Mouse (Mus musculus) adipocyte (in vitro differentiated cells): ENCODE measurements around the gene Eif3l.
A peak's percentile ranks its signal among the peaks of the same experiment; 100 is the strongest.

Source experiments
- DNase-seq: peaks from one replicate; pipeline ENCODE4 v3.0.0-alpha.2; 2016; ENCODE audit warnings: low spot score

Eif3l gene

DNA sequence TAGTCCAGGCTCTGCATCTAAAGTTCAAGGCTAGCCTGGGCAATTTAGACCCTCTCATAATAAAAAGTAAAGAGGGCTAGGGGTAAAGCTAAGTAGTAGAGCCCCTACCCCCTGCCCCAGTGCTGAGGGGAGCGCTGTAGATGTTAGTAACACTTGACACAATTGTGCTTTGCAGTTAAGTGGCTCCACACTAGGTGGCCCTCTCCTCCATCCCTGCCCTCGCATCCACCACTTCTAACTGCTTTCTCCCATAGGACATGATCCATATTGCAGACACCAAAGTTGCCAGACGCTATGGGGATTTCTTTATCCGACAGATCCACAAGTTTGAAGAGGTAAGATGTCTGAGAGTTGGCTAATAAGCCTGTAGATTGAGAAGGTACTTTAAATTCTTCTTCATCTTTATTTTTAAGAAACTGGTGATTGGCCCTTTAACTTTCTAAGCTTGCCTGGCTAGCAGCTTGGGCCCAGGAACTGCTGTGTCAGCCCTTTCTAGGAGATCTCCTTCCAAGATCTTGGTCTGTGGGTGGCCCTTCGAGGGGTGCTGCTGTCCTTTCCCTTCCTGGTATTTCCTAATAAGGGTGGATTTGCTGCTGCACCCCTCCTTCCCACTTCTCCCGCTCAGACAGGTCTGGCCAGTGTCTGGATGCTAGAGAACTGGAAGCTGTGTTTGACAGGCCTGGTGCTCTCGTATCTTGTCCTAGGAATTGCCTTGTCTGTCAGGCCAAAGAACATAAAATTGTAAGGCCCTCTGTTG is 18.3 kb downstream of the Eif3l start:
- peak; percentile 47 for DNase-seq

DNA sequence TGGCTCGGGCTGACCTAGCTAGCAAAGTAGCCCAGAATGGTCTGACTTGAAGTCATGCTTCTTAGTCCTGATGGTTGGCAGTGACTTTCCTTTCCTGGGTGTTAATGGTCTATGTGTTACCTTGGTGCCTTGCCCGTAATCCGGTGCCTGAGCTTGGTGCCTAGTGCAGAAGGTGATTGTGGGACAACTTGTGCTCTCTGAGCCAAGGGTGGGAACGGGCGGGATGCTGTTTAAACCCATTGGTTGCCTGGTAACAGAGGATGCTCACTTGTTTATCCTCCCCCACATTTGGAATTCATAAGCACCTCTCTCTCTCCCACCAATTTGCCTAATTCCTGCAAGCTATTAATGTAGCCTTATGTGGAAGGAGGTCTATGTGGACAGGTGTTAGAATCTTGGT is 20.5 kb downstream of the Eif3l start:
- no peak for DNase-seq

DNA sequence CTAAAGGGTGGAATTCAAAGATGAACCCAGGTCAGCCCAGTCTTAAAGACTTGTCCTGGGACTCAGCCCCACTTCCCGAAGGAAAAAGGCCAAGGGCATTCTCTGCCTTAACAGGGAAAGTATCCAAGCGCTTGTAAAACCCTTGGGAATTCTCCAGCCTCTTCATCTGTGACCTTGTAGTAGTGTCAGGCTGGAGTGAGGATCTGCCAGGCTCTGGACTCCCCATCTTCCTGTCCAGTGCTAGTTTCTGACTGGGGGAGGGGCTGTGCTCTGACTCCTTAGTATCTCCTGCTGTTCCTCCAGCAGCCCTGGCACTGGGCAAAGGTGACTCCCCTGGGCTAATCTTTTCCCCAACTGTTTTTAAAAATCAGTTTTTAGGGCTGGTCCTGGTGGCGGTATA is 21.6 kb downstream of the Eif3l start:
- DNase-seq = peak; percentile 58

DNA sequence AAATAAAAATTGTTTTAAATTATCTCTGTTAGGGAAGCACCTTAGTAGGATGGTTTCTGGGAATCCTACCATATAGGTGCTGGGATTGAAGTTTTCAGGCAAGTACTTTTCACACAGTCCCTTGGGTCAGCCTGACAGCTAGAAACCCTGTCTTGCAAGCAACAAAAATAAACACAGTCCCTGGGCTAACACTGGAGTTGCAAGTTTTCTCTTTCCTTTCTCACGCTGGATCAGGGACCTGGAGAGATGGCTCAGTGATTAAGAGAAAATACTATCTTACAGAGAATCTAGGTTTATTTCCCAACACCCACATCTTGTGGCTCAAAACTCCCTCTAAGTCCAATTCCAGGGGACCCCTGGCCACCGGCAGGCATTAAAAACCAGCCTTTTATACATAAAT is 22.2 kb downstream of the Eif3l start:
- DNase-seq = no peak

DNA sequence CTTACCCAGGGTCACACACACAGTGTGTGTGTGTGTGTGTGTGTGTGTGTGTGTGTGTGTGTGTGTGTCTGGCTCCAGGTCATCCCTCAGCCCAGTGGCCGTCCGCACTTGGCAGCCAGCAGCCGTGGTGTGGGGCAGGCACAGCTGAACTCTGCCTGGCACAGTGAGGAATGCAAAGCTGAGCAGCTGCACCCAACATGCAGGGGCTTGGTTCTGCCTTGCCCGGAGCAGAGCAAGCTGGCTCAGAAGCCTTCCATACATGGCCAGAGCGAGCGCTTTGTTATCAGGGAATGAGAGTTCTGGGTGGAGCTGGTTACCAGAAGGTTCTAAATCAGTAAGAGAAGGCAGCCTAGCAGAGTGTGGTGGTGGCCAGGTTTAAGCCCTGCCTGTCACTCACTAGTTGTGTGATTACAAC is 22.6 kb downstream of the Eif3l start:
- DNase-seq = peak; percentile 80

DNA sequence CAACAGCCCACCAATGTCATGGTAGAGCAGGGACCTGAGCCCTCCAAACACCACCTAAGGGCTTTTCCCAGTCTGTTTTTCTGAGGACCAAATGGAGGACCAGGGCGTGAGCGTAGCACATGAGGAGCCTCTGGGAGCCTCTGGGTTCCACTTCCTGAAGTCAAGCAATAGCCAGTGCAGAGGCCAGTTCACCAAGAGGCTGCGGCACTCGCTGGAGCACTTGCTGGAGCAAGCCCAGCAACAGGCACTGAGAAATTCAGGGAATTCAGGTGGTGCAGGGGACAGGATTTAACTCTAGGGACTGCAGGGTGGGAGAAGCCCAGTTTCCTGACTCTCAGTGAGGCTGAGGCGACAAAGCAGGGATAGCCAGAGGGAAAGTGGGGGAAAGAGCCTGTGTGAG is 23.2 kb downstream of the Eif3l start:
- no peak for DNase-seq

DNA sequence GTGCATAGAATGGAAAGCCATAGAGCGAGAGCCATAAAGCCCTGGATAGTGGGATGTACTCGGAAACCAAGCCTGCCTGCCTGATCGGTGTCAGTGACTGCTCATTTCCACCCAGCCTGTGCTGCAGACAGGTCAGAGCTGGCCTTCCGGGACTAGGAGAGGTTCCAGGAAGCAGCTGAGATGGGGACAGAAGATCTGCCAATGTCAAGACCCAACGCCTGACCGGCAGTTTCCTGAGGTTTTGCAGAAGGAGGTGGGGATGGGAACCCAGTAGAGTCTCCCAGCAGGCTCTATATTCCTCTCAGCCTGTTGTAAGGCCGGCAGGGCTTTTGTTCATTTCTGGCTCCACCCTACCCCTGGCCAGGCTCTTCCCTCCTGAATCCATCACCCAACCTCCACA is 23.9 kb downstream of the Eif3l start:
- DNase-seq = no peak

DNA sequence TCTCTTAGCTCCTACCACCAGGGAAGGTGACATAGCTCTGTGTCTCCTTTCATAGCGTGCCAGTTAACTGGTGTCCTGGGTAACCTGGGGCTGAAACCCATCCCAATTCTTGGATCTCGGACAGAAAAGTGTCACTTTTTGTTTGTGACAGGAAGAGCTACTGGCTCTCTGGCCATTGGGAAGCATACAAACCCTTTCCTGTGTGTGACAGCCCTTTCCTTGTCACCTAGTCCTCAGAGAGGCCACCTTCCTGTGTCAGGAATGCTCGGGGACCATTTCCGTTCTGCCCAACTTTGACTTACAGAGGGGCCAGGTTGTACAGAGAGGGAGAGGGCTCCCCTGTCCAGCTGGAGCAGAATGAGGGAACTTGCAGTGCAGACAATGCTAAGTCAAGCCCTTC is 24.5 kb downstream of the Eif3l start:
- DNase-seq = no peak

DNA sequence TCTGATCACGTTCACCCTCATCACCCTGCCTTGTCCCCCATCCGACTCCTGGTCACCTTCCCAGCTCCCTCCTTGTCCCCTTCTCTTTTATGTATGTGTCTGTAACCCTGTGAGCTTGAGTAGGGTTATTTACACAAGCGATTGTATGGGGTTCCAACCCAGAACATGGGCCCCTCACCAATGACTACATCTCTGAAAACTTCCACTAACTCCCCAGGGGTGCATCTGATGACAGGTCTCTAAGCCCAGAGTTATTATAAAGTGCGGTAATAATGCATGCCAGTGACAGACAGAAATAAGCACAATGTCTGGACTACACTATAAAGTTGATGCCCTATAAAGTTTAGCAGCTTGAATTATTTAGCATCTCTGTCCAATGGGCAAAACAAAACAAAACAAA is 25.4 kb downstream of the Eif3l start:
- DNase-seq = no peak

DNA sequence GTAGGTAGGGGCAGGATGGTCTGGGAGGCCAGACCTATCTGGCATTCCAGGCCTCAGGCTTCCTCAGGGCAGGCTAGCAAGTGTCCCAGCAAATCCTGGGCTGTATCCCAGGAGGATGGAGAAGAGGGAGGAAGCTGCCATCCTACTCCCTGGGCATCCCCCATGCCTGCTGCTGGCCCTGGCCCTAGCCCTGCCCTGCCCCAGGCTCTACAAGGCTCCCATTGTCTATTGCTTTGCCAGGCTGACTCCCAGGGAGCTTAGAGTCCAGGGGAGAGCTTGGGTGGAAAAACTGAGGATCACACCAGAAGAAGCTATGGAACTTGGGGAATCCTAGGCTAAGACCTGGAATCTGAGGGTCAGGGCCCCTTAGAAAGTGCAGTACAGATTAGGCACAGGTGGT is 26.6 kb downstream of the Eif3l start:
- DNase-seq = no peak

DNA sequence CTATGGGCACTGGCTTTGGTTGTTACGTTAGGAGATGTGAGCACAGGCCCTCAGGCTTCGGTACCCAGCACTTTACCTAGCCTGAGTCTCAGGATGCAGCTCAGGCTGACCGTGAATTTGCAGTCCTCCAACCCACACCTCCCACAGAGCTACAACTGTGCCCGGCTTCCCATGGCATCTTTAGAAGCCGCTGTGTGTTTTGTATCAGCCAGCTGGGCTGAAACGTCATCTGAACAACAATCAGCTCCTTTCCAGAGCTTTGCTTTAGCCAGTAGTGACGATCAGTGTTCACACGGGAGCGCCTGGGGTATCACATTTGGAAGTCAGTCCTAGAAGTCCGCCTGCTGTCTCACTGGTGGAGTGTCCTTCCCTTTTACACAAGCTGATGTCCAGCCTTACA is 28.3 kb downstream of the Eif3l start:
- DNase-seq = no peak

DNA sequence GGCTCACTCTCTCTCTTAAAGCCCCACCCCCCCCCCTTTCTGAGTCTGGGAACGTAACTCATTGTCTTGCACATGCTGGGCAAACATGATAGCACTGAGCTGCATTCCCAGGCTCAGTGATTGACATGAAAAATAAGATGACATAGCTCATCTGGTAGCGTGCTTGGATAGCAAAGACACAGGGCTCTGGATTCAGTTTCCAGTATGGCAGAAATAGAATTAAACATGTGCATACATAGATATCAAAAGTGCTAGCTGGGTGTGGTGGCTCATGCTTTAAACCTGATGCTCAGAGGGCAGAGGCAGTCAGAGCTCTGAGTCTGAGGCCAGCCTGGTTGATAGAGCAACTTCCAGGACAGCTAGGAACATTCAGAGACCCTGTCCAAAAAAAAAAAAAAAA is 30.8 kb downstream of the Eif3l start:
- no peak for DNase-seq

DNA sequence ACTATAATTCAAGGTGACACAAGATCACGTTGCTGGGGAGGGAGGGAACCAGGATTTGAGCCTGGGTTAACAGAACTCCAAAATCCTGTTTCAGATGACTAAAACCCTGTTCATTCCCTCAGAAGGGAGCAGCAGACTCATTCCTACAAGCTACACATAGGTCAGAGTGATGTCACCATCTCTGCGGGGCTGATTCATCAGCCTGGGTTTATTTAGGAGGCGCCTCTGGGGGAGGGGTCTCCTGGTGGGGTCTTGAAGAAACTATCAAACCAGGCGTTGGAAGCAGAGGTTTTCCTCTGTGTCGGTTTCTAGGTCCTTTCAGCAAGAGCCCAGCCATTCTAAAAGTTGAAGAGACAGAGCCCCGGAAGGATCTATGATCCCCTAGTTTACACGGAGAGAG is 33.0 kb downstream of the Eif3l start:
- peak; percentile 58 for DNase-seq

DNA sequence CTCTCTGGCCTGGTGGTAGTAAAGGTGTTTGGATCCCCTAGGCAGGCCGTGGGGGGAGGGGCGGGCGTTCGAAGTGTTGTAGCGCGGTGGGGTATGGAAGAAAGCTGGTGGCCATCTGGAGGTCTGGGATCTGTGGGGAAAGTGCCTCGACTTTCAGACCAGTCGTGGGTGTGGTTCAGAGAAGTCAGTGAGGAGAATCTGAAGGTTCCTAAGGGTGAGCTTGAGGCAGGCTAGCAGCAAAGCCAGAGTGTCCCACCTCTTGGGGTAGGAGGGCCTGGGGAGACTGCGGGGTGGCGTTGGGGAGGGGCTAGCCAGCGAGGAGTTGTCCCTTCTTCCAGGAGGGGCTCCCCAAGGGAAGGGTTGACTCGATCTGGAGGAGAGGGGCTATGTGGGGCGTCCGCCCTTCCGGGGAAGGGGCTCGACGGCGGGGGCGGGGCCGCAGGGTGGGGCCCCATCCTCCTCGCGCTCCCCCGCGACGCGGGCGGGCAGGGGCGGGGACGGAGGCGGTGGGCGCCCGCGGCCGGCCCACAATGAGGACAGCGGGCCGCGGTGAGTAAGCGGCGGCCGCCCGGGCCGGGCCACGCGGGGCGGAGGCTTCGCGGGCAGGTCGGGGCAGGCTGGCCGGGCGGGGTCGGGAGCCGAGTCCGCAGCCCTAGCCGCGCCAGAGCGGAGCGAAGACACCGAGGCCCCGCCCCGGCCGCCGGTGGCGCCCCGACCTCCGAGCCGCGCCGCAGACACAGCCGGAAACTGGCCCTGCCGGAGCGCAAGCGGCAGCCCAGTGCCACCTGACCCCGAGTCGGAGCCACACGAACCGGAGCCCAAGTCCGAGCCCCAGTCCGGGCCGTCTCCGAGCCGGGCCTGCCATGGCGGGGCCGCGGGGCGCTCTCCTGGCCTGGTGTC is 33.7 kb downstream of the Eif3l start, which contains the start of gene Micall1:
TSS of gene Micall1 (plus strand) at position 478 of the 900 bp plus-strand sequence.
- peak; percentile 73 for DNase-seq

DNA sequence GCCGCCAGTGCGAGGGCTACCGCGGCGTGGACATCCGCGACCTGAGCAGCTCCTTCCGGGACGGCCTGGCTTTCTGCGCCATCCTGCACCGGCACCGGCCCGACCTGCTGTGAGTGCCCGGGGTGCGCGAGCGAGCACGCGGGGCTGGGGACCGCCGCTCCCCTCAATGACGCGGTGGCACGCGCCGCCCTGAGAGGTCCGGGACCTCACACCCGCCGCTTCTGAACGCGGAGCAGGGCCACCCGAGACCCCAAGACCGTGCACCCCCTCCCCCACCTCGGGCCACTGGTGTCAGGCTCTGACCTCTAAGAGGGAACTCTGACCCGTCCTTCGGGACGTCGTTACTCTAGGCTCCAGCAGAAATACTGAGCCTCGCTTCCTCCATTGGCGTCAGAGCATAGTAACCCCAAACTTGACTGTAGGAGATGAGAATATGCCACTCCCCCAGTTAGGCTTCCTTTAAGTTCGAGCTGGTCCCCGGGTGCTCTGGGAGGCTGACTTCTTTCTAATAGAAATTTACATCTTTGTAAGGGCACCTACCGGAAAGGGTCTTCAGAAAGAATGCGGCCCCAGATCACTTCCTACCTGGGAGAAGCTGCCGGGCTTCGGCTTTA is 34.4 kb downstream of the Eif3l start:
- peak; percentile 30 for DNase-seq

DNA sequence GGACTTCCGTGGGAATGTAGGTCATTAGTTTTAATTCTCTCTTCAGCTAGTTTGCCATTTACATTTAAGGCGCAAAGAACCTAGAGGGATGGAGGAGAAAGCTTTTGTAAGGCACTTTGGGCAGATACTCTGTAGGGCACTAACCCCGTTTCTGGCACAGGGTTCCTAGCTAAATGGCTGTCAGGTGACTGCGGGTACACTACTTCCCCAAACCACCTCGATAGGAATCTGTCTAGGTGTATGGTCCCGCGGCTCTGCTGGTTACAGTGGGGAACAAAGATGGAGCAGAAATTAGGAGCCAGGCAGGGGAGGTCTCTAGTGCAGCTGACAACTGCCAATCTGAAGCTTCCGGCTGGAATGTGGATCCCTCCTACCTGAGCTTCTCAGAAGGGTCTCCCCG is 35.1 kb downstream of the Eif3l start:
- no peak for DNase-seq

DNA sequence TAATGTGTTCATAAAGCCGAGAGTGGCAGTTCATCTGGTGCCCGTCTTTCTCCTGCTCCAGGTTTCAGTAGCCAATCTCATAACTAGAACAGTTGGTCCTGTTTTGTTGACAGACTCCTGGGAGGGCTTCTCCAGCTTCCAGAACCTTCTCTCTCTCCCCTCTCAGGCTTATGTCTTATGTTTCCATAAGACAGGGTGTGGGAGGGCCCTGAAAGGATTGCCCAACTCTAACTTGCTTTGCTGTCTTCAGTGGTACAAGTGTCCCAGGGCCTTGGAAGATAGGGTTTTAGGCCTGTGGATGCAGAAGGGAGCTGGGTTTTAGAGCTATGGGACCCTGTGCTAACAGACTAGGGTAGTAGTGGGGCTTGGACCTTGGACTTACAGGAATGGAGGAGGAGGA is 35.5 kb downstream of the Eif3l start:
- no peak for DNase-seq

DNA sequence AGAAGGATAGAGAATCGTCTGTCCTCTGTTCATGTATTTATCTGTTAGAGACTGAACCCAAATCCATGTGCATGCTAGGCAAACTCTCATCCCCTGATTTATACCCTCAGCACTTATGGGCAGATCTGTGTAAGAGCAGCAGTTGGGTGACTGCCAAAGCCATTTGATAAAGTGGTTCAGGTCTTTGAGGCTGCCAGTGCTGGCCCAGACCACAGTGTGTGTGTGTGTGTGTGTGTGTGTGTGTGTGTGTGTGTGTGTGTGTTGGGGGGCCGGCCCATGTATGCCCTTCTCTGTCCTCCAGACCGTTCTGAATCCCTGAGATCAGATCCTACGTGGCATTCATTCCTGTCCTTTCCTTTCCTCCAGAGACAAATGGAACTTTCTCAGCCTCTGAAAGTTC is 36.8 kb downstream of the Eif3l start:
- peak; percentile 46 for DNase-seq

DNA sequence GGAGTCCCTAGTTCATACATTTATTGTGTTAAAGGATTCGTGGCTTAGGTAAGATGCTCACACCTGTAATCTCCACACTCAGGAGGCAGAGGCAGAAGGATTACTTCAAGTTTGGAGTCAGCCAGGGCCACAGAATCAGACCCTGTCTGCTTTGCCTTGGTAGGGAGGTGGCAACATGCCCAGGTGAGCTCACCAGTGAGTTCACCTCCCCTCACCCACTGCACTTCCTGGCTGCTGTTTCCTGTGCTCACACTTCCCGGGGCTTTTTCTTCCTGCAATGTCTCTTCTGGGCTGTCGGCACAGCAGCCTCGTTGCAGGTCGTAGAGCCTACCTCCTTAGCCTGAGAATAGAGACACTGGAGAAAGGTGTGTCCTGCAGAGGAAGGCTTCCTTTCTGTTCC is 40.3 kb downstream of the Eif3l start:
- no peak for DNase-seq

DNA sequence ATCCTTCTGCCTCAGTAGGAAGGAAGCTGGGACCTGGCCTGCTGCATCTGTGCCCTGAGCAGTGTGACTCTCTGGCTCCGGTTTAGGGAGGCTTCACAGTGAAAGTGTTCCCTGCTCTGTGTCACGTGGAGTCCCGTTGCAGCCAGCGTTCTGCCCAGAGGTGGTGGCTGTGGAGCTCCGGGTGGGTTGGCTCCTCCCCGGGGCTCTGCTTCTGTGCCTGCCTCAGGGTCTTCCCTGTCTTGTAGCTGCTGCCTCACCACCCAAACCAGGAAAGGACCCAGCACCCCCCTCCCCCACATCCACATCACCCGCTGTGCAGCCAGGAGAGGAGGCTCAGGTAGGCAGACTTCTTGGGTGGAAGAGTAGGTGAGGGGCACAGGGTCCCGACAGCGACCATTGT is 44.5 kb downstream of the Eif3l start:
- DNase-seq = no peak

DNA sequence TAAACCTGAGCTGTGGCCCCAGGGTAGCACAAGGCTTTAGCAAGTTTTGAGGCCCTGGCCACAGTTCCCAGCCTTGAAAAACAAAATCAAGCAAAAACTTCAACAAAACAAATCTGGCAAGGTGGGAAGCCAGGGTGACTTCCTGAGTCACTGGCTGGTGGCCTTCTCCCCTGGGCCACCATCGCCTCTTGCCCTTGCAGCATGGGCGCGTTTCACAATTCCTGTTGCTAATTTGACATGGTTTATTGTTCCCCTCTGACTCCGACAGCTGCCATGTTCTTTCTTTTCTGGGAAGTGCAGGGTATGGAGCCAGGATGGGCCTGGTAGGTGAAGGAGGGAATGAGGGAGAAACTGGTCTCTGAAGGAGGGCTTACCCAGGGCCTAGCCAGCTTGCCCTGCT is 47.1 kb downstream of the Eif3l start:
- peak; percentile 79 for DNase-seq

DNA sequence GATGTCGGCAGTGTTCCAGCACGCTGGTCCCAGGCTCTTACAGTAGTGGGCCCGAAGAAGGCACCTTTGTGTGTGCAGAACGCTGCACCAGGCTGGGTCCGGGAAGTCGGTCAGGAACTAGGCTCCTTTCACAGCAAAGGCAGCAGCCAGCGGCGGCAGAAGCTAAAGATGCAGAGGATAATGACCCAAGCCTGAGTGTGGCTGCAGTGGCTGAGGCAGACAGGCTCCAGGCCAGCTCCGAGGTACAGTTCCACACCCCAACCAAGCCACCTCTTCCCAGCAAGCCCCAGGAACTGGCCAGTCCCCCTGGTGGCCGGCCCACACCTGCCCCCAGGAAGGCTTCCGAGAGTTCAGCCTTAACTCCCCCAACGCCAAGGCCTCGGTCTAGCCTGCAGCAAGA is 47.6 kb downstream of the Eif3l start:
- no peak for DNase-seq

DNA sequence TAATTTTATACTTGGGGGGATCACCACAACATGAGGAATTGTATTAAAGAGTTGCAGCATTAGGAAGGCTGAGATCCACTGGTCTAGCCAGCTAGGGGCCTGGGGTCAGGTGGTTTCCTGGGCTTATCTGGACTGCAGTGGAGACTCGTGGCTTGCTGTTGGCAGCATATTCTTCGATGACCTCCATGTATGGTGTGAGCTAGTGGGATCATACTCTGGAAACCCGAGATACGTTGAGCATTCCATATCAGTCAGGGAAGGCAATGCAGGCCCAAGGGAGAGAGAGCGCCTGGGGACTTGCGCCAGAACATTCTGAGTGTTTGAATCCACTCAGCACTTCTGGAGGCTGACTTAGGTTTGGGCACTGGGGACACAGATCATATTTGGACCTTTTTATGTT is 48.8 kb downstream of the Eif3l start:
- no peak for DNase-seq
